Mouse (Mus musculus) C2C12 (cell line): ENCODE data around the gene Foxp1. TPM values are rescaled to one million over a fixed set of nuclear protein-coding genes. Genes with fewer than 3 reads are reported as not detected.

Experiments used
- H3K27me3 ChIP-seq: one replicate; pipeline ENCODE4 v1.6.1; 2011; ENCODE audit not compliant: control insufficient read depth, insufficient read depth, insufficient read length
- H3K36me3 ChIP-seq: one replicate; pipeline ENCODE4 v1.6.1; 2011; ENCODE audit not compliant: control insufficient read depth, insufficient read depth
- H3K4me3 ChIP-seq: one replicate; pipeline ENCODE4 v1.5.1; 2011; ENCODE audit warnings: mild to moderate bottlenecking, control low read depth; ENCODE audit not compliant: poor library complexity, insufficient read depth, severe bottlenecking
- H3K79me2 ChIP-seq: one replicate; pipeline ENCODE4 v1.6.1; 2011; ENCODE audit not compliant: control insufficient read depth, insufficient read depth
- H3K79me3 ChIP-seq: one replicate; pipeline ENCODE4 v1.6.1; 2011; ENCODE audit warnings: low read depth, control low read depth
- H3ac ChIP-seq: one replicate; pipeline ENCODE3; 2011; ENCODE audit warnings: low read depth; ENCODE audit not compliant: control insufficient read depth, insufficient read length
- CEBPB ChIP-seq: IDR thresholded peaks from one replicate; pipeline ENCODE4 v1.6.1; 2011; ENCODE audit warnings: low read depth, mild to moderate bottlenecking, control low read depth, moderate library complexity
- CTCF ChIP-seq: IDR thresholded peaks from one replicate; pipeline ENCODE4 v1.5.1; 2011; ENCODE audit not compliant: control insufficient read depth, insufficient read depth, insufficient read length
- FOSL1 ChIP-seq: IDR thresholded peaks from one replicate; pipeline ENCODE4 v1.8.0; 2011; ENCODE audit warnings: mild to moderate bottlenecking, low read length; ENCODE audit not compliant: poor library complexity, insufficient read depth, severe bottlenecking
- MAX ChIP-seq: IDR thresholded peaks from one replicate; pipeline ENCODE4 v1.6.1; 2011; ENCODE audit warnings: mild to moderate bottlenecking, control low read depth
- MYOD1 ChIP-seq: IDR thresholded peaks from one replicate; pipeline ENCODE4 v1.6.1; 2011; ENCODE audit warnings: low read depth; ENCODE audit not compliant: control insufficient read depth, insufficient read length
- MYOG ChIP-seq: IDR thresholded peaks from one replicate; pipeline ENCODE4 v1.6.1; 2011; ENCODE audit not compliant: control insufficient read depth, insufficient read length; ENCODE audit errors: extremely low read depth
- USF1 ChIP-seq: IDR thresholded peaks from one replicate; pipeline ENCODE4 v1.6.1; 2011; ENCODE audit warnings: low read depth, mild to moderate bottlenecking, control low read depth, moderate library complexity
- polyA plus RNA-seq: library from polyadenylated mRNA; unstranded; fragments of >200 nt; fragmentation: generic; extraction: Trizol; gene quantifications from one replicate; pipeline ENCODE4 v1.2.1, GENCODE M21; 2012; ENCODE audit warnings: missing spikeins

The Foxp1 gene
- polyA plus RNA-seq, 1 experiment, result 25.9 TPM

- TF ChIP-seq USF1, result no peak
- TF ChIP-seq CEBPB, result no peak
- Histone ChIP-seq H3K27me3 (no peaks in the 10 kb centered on the region), H3K79me3 (no peaks in the 10 kb centered on the region), H3K36me3 (no peaks in the 10 kb centered on the region), H3ac (no peak overlapping the region), H3K4me3 (no peak overlapping the region), H3K79me2 (no peaks in the 10 kb centered on the region)
These were observed 200.2 kb downstream of the Foxp1 start for GRCm38 (mm10) chr6:99322132-99322904.

- Histone ChIP-seq H3ac (no peak overlapping the region), H3K36me3 (no peaks in the 10 kb centered on the region), H3K27me3 (no peaks in the 10 kb centered on the region), H3K4me3 (no peak overlapping the region), H3K79me2 (no peaks in the 10 kb centered on the region), H3K79me3 (no peaks in the 10 kb centered on the region)
- TF ChIP-seq MAX (no peak), FOSL1 (no peak), MYOD1 (no peak), MYOG (no peak), CEBPB (no peak), CTCF (no peak), USF1 (no peak)
These were observed 202.1 kb downstream of the Foxp1 start for GRCm38 (mm10) chr6:99320444-99320843.

GRCm38 (mm10) chr6:99319415-99320405 is 202.8 kb downstream of the Foxp1 start:
- no peak overlapping the region for H3ac ChIP-seq
- H3K79me2 ChIP-seq, result no peaks in the 10 kb centered on the region
- no peak overlapping the region for H3K4me3 ChIP-seq
- no peak for TF ChIP-seq MYOG
- TF ChIP-seq CEBPB, result no peak
- no peak for TF ChIP-seq MYOD1
- no peak for TF ChIP-seq MAX
- TF ChIP-seq USF1, result no peak
- TF ChIP-seq FOSL1, result no peak
- no peak for TF ChIP-seq CTCF
- no peaks in the 10 kb centered on the region for H3K79me3 ChIP-seq
- H3K36me3 ChIP-seq, result no peaks in the 10 kb centered on the region
- H3K27me3 ChIP-seq, result no peaks in the 10 kb centered on the region

- TF ChIP-seq MYOG (no peak), CEBPB (no peak), MAX (no peak), FOSL1 (no peak), USF1 (no peak), MYOD1 (no peak), CTCF (no peak)
- Histone ChIP-seq H3K79me3 (no peaks in the 10 kb centered on the region), H3K4me3 (no peak overlapping the region), H3K27me3 (no peaks in the 10 kb centered on the region), H3K36me3 (no peaks in the 10 kb centered on the region), H3K79me2 (no peaks in the 10 kb centered on the region), H3ac (no peak overlapping the region)
These were observed 207.8 kb downstream of the Foxp1 start for GRCm38 (mm10) chr6:99314746-99315145.

GRCm38 (mm10) chr6:99310529-99310928 is 212.0 kb downstream of the Foxp1 start:
- TF ChIP-seq CTCF, result no peak
- TF ChIP-seq USF1, result no peak
- no peak for TF ChIP-seq MYOD1
- TF ChIP-seq FOSL1, result no peak
- TF ChIP-seq CEBPB, result no peak
- no peak for TF ChIP-seq MYOG
- no peak for TF ChIP-seq MAX
- Histone ChIP-seq H3K79me2 (no peaks in the 10 kb centered on the region), H3K36me3 (no peaks in the 10 kb centered on the region), H3ac (no peak overlapping the region), H3K27me3 (no peaks in the 10 kb centered on the region), H3K4me3 (no peak overlapping the region), H3K79me3 (no peaks in the 10 kb centered on the region)

- no peaks in the 10 kb centered on the region for H3K79me2 ChIP-seq
- no peaks in the 10 kb centered on the region for H3K27me3 ChIP-seq
- no peaks in the 10 kb centered on the region for H3K36me3 ChIP-seq
- TF ChIP-seq MYOG (no peak), MYOD1 (no peak), FOSL1 (no peak), USF1 (no peak), MAX (no peak), CEBPB (no peak), CTCF (no peak)
- H3K4me3 ChIP-seq, result no peak overlapping the region
- no peaks in the 10 kb centered on the region for H3K79me3 ChIP-seq
- H3ac ChIP-seq, result no peak overlapping the region
These were observed 212.4 kb downstream of the Foxp1 start for GRCm38 (mm10) chr6:99310171-99310500.
